Mouse (Mus musculus) left cerebral cortex, adult 9 months (tissue): ENCODE results near the gene Gpsm2.
"Not testable (repeated sequence)": the region's sequence is repeated elsewhere in the genome, so short reads cannot be mapped to it uniquely, and the experiment has no call there.

ENCODE experiments used
- DNase-seq, 2 experiments: peaks; one replicate each; pipeline ENCODE4 v3.0.0; 2022; ENCODE audit warnings: low spot score in 2 of 2

Gpsm2 gene

DNA sequence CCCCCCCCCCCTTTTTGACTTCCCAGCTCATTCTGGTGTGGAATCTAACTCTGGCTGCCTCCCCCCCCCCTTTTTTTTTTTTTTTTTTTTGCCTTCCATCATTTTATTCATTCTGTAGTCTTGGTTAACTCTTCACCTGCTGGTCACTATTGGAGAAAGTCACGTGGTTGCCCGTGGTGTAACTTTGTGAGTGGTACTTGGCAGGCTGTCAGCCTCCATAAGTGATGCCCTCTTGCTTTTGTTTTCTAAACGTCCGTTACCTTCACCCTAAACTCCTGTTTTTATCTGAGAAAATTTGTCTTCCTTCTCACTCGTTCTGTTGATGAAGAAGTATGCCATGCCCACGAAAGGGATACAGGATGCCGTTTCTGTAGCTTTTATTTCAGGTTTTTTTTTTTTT, 66.6 kb downstream of the Gpsm2 start:
- DNase-seq: no peak

DNA sequence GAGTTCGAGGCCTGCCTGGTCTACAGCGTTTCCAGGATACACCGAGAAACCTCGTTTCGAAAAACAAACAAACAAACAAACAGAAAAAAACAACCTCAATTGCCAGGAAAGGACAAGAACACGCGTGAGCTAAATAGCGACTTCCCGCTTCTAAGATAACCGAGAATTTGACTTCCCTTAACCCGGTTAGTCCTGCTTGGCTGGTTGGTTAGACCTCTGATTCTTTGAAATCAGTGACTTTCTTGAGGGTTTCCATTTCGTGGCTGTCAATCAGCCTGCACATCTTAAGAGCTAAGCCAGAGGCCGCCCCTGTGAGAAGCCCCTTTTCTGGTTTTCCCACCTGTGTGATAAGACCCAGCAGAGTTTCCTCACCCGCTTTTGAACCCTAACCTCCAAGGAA, 67.5 kb downstream of the Gpsm2 start:
- DNase-seq: no peak

DNA sequence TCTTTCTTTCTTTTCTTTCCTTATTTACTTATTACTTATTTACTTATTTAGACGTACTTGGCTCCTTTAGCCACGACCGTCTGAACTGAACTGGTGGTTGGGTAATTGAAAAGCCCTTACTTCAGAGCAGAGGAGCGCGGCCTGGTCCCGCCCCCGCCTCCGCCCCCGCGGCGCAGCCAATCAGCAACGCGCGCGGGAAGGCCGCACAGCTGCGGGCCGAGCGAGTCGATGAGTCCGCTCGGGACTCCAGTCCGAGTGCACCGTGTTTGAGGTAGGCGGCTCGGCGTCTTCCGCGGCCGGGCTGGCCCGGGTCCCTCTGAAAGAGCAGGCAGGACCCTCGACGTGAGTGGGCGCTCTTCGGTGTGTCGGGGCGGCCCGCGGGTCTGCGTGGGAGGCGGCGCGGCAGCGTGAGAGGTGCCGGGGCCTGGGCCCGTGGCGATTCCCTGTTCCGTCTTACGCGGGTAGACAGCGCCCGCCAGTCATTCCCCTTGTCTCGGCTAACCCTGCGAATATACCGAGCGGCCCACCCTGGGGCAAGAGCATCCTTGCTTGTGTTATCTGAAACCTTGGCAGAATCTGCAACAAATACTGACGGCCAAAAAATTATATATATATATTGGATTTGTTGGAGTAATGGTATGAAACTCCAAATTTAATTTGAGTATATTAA, 68.3 kb downstream of the Gpsm2 start, which contains the start of gene Clcc1:
Clcc1 (plus strand) TSS at position 204 of the 670 bp plus-strand sequence.
- peak; percentile 84 to 95 for DNase-seq

DNA sequence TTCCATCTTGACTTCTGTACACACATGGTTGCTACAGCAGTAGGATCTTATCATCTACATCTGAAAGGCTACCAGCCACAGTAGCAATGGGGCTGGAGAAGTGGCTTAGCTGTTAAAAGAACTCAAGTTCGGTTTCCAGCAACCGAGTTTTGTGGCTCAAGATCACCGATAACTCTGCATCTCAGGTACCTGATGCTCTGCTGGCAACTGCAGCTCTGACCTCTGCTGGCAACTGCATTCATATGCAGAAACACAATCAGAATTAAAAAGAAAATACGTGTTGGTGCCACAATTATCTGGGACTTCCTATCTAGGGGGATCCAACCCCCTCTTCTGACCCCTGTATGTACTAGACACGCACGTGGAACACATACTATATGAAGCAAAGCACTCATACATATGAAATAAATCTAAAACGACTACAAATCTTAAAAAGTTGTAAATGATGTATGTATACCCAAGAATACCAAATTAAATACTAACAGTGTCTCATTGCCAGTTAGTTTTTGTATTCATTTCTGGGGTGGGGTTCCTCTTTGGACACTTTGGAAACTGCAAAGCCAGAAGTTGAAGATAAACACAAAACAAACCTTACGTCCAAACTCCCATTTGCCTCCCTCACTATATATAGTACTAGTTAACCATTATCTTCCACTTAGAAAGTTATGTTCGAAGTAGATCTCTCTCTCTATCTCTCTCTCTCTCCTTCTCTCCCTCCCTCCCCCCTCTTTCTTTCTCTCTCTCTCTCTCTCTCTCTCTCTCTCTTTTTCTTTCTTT, 69.1 kb downstream of the Gpsm2 start:
- DNase-seq: no peak

DNA sequence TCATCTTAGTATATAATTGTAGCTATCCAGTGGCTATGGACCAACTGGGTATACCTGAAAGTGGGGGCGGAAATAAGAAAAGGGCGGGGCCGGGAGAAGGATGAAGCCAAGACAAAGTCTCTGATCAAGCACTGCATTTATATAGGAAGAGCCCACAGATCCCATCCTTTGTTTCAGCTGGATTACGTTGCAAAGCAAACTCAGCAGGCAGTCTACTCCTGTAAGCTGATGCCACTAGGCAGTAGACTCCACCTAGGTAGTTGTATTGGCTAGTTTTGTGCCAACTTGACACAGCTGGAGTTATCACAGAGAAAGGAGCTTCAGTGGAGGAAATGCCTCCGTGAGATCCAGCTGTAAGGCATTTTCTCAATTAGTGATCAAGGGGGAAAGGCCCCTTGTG, 74.4 kb downstream of the Gpsm2 start:
- not testable (repeated sequence) for DNase-seq

DNA sequence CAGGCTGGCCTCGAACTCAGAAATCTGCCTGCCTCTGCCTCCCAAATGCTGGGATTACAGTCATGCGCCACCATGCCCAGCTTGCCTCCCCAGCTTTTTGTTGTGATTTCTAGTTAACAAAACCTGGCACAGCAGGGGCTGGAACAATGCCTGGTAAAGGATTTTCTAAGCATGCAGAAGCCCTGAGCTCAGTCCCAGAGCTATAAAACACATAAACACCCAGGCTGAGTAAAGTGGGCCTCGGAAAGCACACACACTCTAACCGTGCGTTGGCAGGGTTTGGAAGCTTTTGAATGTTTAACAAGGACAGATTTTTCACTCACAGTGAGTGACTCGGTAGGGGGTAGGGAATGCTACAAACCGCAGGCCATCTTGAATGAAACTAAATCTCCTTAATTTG, 76.1 kb downstream of the Gpsm2 start:
- no peak for DNase-seq

DNA sequence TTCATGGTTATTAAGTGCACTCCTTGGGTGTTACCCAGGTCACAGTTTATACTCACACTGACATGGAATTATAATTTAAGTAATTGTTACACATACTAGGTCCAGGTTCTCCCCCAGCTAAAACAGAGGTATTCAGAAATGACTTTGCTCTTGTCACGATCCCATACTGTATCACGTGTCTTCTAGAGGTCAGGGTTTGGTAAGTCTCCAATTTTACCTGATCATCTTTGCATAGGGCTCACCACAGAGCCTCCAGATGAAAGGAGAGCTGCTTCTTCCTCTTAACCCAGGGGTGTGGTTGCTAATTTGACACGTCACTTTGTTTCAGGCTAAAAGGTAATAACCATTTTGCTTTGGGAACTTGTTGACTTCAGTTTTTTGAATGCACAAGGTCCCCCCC, 77.3 kb downstream of the Gpsm2 start:
- no peak for DNase-seq

DNA sequence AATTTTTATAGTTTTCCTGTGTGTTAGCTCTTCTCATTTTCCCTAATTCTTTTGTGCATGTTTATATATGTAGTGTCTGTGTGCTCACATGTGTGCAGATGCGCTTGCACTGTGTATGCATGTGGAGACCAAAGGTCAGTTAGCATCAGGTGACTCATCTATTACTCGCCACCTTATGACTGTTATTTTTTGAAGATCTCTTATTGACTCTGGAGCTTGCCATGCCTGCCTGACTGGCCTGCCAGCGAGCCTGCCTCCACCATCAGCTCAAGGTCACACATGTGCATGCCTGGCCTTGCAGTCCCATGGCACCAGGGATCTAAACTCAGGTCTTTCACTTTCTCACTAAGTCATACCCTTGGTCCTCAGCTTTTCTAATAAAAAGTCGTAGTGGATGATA, 81.1 kb downstream of the Gpsm2 start:
- DNase-seq: no peak

DNA sequence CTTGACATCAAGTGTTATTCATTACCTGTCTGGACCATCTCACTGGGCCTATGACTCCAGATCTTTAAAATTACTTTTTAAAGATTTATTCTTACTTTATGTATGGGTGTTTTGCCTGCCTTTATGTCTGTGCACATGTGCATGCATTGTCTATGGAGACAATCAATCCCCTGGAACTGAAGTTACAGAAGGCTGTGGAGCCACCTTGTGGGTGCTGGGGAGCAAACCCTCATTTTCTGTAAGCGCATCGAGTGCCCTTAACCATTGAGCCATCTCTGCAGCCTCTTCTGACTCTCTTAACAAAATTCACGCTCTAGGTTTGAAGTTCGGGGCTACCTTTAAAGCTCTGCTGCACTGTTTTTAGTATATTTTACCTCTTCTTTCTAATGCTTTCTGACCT, 82.7 kb downstream of the Gpsm2 start:
- DNase-seq: no peak

DNA sequence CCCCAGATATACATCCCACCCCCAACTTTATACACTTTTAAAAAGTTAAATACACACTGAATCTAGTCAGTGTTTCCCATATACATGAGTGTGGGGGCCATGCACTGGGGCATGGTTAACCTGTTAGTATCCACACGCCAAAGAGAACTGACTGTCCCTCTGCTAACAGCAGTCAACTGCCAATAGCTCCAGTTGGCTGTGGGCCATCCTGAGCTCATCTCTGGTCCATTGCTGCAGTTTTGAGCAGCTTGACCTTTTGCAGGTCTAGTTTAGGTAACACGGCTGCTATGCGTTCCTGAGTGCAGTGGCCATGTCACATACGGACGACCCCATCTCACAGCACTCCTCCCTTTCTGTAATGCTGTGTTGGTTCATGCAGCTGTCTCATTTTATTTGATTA, 87.3 kb downstream of the Gpsm2 start:
- no peak for DNase-seq
